Mouse (Mus musculus) bone marrow, adult 2 months (tissue): ENCODE data around the gene Map3k11. TPM values are rescaled to one million over a fixed set of nuclear protein-coding genes. Genes with fewer than 3 reads are reported as not detected.
A peak's percentile ranks its signal among the peaks of the same experiment; 100 is the strongest.

ENCODE experiments used
- H3K27ac ChIP-seq: fragments of 200-500 bp; 2 replicates; pipeline ENCODE4 v1.5.1; 2012; ENCODE audit warnings: low read depth, mild to moderate bottlenecking, control low read depth, inconsistent platforms, low read length; ENCODE audit not compliant: control insufficient read depth, poor library complexity, insufficient read depth
- H3K4me1 ChIP-seq: fragments of 200-500 bp; 2 replicates; pipeline ENCODE4 v1.6.1; 2011; ENCODE audit warnings: low read length; ENCODE audit not compliant: control insufficient read depth, insufficient read depth
- H3K4me3 ChIP-seq: fragments of 200-500 bp; replicated peaks from 2 replicates; pipeline ENCODE3; 2011; ENCODE audit warnings: mild to moderate bottlenecking, low read depth, low read length, control low read depth; ENCODE audit not compliant: control insufficient read depth
- CTCF ChIP-seq: fragments of 200-500 bp; IDR thresholded peaks from 2 replicates; pipeline ENCODE4 v1.5.1; 2011; ENCODE audit warnings: low read length, control low read depth; ENCODE audit not compliant: control insufficient read depth, insufficient read depth
- POLR2A ChIP-seq: fragments of 200-500 bp; IDR thresholded peaks from 2 replicates; pipeline ENCODE4 v1.6.1; 2011; ENCODE audit warnings: low read depth, mild to moderate bottlenecking, control low read depth, low read length, borderline replicate concordance; ENCODE audit not compliant: control insufficient read depth
- WGBS: fragments of 180-500 bp; shearing (Covaris S2); methylation state at CpG from one replicate; pipeline ENCODE4 v1.1.7; 2018; 5-methylcytosine and 5-hydroxymethylcytosine counted together
- polyA plus RNA-seq: library from polyadenylated mRNA; stranded (reverse); fragments of >200 nt; gene quantifications from 2 replicates; pipeline ENCODE4 v1.2.4, GENCODE M21; 2011; ENCODE audit warnings: low replicate concordance; ENCODE audit not compliant: missing spikeins, insufficient read depth, insufficient read length

The Map3k11 gene
- polyA plus RNA-seq, 1 experiment = 60.5 TPM

DNA sequence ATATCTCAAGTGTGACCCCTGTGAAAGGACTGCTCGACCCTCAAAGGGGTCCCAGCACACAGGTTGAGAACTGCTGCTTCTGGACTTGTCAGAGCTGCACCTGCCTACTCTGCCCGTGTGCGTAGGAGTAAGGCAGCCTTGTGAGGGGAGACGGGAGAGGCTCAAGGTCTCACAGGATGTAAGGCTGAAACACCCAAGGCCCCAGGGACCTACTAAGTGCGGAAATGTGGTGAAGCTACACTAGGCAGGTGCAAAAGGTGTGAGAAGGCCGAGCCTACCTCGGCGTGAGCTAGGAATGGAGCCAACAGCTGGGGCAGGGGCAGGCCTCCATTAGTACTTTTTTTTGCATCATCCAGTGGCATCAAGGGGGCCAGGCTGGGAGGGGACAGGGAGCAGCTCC is 26.2 kb upstream of the Map3k11 start:
- Histone ChIP-seq H3K4me3 (peak overlapping the region; percentile 91), H3K27ac (peak overlapping the region; percentile 88), H3K4me1 (peaks cover 6% of the 10 kb centered on the region; the same call in 1 of the 2 replicates)
- WGBS = 28% methylated on average over 8 of the region's 8 CpGs
- TF ChIP-seq POLR2A (no peak; the same call in 1 of the 2 replicates), CTCF (no peak)

GRCm38 (mm10) chr19:5662981-5663913 is 25.3 kb upstream of the Map3k11 start, which contains the start of gene Sipa1:
Gene Sipa1 (minus strand): TSS chr19:5663707.
- peaks cover 6% of the 10 kb centered on the region; the same call in 1 of the 2 replicates for H3K4me1 ChIP-seq
- WGBS = under 1% methylated on average over 32 of the region's 32 CpGs

DNA sequence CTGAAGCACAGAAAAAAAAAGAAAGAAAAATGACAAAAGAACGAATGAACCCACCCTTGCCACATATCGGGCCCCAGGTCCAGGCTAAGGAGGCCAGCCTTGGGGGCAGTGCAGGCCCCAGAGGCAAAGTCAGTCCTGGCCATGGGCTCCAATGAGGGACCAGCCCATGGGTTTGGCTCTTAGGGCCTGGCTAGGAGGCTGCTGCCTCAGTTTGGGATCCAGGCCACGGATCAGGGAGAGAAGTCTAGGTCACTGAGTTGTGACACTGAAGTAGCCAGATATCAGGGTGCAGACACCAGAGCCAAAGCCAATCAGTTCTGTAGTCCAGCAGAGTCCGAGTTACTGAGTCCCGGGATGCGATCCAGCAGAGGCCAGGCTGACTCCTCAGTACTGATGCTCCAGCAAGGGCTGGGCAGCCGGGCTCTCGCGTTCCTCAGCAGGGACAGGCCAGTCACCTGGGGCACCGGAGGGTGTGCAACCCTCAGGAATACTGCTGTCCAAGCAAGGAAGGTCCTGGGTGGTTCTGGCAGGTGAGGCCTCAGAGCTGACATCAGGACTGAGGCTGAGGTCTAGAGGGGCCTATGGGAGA is 23.8 kb upstream of the Map3k11 start:
- Histone ChIP-seq H3K4me3 (peak overlapping the region; percentile 13), H3K4me1 (peaks cover 6% of the 10 kb centered on the region; the same call in 1 of the 2 replicates), H3K27ac (peak overlapping the region; percentile 82)
- TF ChIP-seq CTCF (no peak), POLR2A (no peak)
- WGBS = 90% methylated on average over 10 of the region's 10 CpGs

More at GRCm38 (mm10) chr19:5662981-5663913, 25.3 kb upstream of the Map3k11 start, which contains the start of gene Sipa1:
- TF ChIP-seq POLR2A (peak; percentile 98), CTCF (no peak; the same call in 1 of the 2 replicates)
- peak within 1 kb of the TSS; percentile 88 for H3K27ac ChIP-seq
- H3K4me3 ChIP-seq = peak within 1 kb of the TSS; percentile 91

- Histone ChIP-seq H3K27ac (peak overlapping the region; percentile 82), H3K4me3 (no peak overlapping the region), H3K4me1 (peaks cover 6% of the 10 kb centered on the region; the same call in 1 of the 2 replicates)
- 51% methylated on average over 15 of the region's 15 CpGs for WGBS
- TF ChIP-seq CTCF (no peak), POLR2A (peak; percentile 66)
These were observed 23.1 kb upstream of the Map3k11 start for GRCm38 (mm10) chr19:5665465-5665864.

- peaks cover 6% of the 10 kb centered on the region; the same call in 1 of the 2 replicates for H3K4me1 ChIP-seq
- no peak overlapping the region for H3K4me3 ChIP-seq
- 92% methylated on average over 18 of the region's 18 CpGs for WGBS
- peak; percentile 25; the same call in 1 of the 2 replicates for TF ChIP-seq POLR2A
- no peak for TF ChIP-seq CTCF
- peak overlapping the region; percentile 82 for H3K27ac ChIP-seq
These were observed 22.2 kb upstream of the Map3k11 start for GRCm38 (mm10) chr19:5666386-5666785.

DNA sequence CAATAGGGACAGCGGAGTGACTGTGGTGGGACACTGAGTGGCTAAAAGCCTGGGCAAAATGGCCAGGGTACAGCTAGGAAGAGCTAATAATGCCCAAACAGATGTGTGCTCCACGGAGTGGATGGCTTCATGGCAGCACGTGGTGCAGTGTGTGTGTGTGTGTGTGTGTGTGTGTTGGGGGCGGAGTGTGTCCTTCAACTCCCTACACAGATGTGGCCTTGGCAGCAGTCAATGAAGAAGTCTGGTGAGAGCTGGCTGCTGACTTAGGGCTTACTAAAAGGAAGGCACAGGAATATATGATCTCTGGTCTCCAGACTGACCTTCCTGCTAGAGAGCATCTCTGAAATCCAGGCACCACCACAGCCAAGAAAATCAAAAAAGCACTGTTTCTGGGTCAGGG is 20.2 kb upstream of the Map3k11 start:
- peaks cover 2% of the 10 kb centered on the region; the same call in 1 of the 2 replicates for H3K4me1 ChIP-seq
- no peak overlapping the region for H3K27ac ChIP-seq
- no peak for TF ChIP-seq POLR2A
- TF ChIP-seq CTCF = no peak
- 89% methylated on average over 4 of the region's 4 CpGs for WGBS
- no peak overlapping the region for H3K4me3 ChIP-seq

DNA sequence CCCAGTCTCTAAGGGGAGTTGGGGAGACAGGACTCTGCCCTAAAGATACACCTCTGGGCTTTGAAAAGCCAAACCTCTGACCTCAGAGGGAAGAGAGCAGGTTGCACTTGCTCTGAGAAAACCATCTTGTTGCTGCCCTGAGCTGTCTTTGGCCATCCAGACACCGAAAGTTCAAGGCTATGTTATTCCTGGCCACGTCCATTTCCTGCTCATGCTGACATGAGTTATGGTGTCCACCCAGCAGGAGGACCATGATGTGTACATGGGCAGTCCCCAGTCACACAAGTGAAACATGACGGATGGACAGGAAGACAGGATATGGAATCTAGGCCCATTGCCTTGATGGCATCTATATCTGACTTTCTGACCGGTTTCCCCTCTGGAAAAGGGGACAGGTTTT is 8.1 kb upstream of the Map3k11 start:
- 85% methylated on average over 4 of the region's 4 CpGs for WGBS
- no peaks in the 10 kb centered on the region for H3K4me1 ChIP-seq
- TF ChIP-seq CTCF = no peak
- TF ChIP-seq POLR2A = no peak
- no peak overlapping the region for H3K4me3 ChIP-seq
- no peak overlapping the region for H3K27ac ChIP-seq

- TF ChIP-seq POLR2A (peak; percentile 8; the same call in 1 of the 2 replicates), CTCF (no peak)
- Histone ChIP-seq H3K4me3 (no peak overlapping the region), H3K27ac (no peak overlapping the region), H3K4me1 (peaks cover 2% of the 10 kb centered on the region; the same call in 1 of the 2 replicates)
- WGBS = 90% methylated on average over 12 of the region's 12 CpGs
These were observed 4.3 kb upstream of the Map3k11 start for GRCm38 (mm10) chr19:5684236-5684635.
